Mouse (Mus musculus) left cerebral cortex, postnatal 10 days (tissue): ENCODE measurements at regions not wholly inside any gene's neighbourhood (a gene's known extent, or its start where the extent isn't known, plus 50 kb on each side); places are given as distances from the start of the nearest gene placed in this dataset.

Experiments
- DNase-seq, 2 experiments: peaks; one replicate each; pipeline ENCODE4 v3.0.0; 2021 to 2022; ENCODE audit warnings: low spot score in 2 of 2, mixed read lengths in 1 of 2; ENCODE audit errors: extremely low spot score in 1 of 2
- intact Hi-C: fragments of 180-260 bp; cut with DNase I; formaldehyde crosslinking; loops from one replicate; pipeline ENCODE4 v1.15.1; 2025

DNA sequence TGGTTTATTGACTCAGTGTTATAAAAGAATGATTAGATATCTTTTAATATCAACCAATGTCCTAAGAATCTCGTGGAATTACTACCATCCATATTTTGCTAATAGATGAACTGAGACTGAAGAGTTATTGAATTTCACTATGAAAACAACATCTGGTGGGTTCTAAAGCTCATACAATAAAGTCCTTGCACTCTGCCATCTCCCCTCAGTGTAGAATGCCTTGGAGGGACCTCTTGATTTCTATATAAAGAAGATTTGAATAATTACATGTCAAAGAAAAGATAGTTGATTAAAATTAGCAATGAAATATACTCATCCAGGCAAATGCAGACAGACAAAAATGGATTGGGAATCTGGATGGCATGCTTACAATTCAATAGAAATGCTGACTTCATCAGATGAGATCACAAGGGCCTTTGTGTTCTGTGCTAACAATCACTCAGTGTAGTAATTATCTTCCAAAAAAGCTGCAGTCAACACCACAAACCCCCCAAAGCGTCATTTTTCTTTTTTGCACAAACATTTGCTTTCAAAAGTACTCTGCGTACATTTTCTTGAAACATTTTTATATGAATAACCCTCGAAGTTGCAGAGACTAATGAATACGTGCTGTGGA, 94.2 kb downstream of the Gm9733 start:
- no peak for DNase-seq
- intact Hi-C loops, result no loop called here

DNA sequence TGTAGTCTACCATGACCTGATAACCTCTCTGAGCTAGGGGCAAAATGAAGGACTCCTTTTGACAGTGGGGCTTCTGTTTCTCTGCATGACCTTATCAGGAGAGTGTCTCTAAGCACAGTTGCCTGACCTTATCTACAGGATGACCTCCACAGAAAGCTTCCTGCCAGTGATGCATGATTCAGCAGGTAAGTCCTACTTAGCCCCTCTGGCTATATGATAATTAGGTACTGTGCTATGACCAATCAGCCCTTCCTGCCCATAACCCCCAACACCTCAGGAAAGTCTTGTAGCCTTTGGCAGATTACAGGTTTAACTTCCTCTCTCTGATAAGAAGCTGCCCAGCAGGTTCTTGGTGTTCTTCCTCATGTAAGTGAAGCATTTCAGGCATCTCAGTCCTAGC, 89.7 kb downstream of the Gm9733 start:
- intact Hi-C loops, result loop anchor here (5.0 to 10.0 kb wide), 2 partner anchors 370 to 628 kb away; partner anchors contain the start of gene 1810022K09Rik
- DNase-seq, result no peak

DNA sequence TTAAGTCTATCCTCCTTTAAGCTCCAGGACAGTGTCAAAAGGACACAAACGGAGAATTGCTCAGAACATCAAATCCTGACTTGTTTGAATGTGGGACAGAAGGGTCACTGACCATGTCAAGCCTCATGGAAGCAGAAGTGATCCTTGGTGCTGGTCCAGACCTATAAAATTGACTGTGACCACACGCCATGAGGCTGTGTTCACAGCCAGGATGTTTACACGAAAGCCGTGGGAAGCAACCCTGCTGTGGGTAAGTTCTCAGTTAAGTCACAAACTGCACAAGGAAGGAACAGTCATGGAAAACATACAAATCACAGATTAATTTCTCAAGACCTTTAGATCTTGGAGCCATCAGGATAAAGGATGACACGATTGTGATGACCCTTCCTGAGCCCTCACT, 88.5 kb downstream of the Gm9733 start:
- intact Hi-C loops, result loop anchor here (5.0 to 10.0 kb wide), 2 partner anchors 371 to 629 kb away; partner anchors contain the start of gene 1810022K09Rik
- DNase-seq, result peak in 1 of 2 experiments; percentile 22

DNA sequence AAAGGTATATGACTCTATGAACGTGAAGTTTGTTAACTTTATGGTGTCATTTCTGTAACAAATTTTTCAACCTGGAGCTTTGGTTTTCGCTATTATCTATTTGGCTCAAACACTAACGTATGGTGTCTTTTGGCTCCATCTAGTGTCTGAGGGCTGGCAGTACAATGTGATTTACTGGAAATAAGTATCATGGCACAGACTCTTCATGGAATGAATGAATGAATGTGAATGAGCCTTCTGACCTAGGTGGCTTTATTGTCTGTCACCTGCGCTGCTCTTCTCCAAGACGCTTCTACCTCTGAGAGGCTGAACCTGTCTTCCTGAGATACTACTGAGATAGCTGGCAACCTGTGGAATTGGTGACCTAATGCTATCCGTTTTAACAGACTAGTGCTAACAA, 87.1 kb downstream of the Gm9733 start:
- DNase-seq, result peak; percentile 22 to 42
- intact Hi-C loops, result loop anchor here (5.0 to 10.0 kb wide), 3 partner anchors 373 to 630 kb away; partner anchors contain the start of gene 1810022K09Rik
